Mouse (Mus musculus) CD4-positive naive resting alpha-beta T cell, adult 57 days (primary cell): ENCODE data around the gene Asl. TPM values are rescaled to one million over a fixed set of nuclear protein-coding genes. Genes with fewer than 3 reads are reported as not detected.

Experiments used
- total RNA-seq: library from RNA; stranded (reverse); gene quantifications from one replicate; pipeline ENCODE4 v1.2.4, GENCODE M21; 2023

Asl gene
- 18.3 TPM for total RNA-seq

DNA sequence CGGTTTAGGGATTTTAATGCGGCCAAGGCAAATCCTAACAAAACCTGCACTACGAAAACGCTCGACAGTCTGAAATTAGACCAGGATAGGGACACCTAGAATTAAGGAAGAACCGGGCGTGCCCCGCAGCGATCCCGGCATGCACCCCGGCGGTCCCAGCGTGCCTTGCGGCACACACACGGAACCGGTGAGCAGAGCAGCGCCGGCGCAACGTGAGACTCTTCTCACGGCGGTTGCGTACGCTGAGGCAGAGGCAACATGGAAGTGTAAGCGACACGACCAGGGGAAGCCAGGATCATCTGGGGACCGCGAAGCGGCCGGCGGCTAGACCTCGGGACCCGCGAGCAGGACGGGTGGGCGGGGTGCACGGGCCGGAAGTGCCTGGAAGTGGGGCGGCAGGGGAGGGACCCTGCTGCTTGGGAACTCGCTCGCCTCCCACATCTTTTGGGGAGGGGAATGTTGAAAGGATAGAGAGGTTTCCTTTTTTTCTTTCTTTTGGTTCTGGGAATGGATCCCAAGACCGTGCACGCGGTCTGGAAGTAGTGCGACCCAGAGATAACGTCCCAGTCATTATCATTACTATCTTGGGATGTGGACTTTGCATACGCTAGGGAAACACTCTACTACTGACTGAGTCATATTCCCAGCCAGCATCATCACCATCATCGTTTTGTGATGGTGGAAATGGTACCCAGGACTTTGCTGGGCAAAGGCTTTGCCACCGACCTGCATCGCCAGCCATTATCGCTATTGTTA is at the start of gene Asl, which contains the start of gene Crcp:
TSS of gene Asl (minus strand) at position 106 of the 756 bp plus-strand sequence.
TSS of gene Crcp (plus strand) at position 149 of the 756 bp plus-strand sequence.

DNA sequence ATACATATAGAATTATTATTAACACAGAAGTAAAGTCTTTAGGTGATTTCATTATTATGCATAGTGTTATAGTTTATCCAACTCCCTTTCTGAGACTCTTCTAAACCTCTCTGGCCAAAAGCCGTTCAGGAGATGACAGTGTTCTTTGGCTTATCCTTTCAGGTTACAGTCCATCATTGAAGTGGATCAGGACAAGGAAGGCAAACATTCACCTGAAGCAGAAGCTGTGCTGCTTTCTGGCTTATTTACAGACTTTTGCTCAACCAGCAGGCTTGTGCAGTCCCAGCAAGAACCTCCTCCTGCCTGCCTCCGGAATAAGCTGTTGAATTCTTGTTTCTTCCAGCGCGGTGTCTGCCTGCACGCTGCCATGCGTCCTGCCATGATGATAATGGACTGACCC is 44.0 kb upstream of the Asl start, which contains the start of gene Tpst1:
TSS of gene Tpst1 (plus strand) at position 301 of the 400 bp plus-strand sequence.

DNA sequence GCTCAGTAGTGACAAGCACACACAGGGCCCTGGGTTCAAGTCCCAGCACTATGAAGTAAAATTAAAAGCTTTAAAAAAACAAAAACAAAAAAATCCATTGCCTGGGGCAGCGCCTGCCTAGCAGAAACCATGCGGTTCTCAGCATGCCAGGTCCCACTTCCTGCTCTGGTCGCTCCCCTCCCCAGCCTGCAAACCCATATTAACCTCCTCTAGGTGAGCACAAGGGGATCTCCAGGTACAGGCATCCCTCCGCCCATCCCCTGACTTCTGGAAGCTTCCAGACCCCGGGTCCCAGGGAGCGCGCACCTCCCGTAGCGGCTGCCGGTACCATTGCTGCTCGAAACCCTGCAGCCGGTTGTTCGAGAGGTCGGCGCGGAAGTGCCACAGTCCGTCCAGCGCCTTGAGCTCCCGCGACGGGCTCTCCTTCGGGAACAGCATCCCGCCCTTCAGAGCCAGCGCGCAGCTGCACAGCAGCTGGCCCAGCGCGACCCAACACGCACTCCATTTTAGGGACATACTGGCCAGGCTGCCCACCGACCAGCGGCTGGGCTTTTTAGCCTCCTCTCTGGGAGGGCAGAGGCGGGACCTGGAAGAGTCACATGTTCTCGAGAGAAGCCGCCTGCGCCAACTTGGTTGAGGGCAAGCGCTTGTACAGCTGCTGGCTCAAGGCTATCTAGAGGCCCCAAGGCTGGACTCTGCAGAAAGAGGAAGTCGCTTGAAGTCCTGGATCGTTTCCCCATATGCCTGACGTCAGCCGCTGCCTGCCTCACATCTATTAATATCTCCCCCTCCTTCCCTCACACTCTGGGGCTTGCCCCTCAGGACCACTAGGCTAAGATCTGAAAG is 26.5 kb downstream of the Asl start, which contains the start of gene Gusb:
TSS of gene Gusb (minus strand) at position 749 of the 846 bp plus-strand sequence.

Other genes starting within 250 kb of the Asl start
- 17.0 TPM for gene Psph, start 241.8 kb downstream of the Asl start, total RNA-seq
- 30.1 TPM for gene Sumf2, start 182.3 kb downstream of the Asl start, total RNA-seq
- 159 TPM for gene Chchd2, start 141.8 kb downstream of the Asl start, total RNA-seq
- 0.89 TPM for gene Zbed5, start 133.5 kb downstream of the Asl start, total RNA-seq
- 0.68 TPM for gene Phkg1, start 130.7 kb downstream of the Asl start, total RNA-seq
- 2.3 TPM for gene Nupr1l, start 120.7 kb downstream of the Asl start, total RNA-seq
- gene Vkorc1l1, start 87.3 kb downstream of the Asl start, total RNA-seq: 10.6 TPM
- gene Gusb, start 26.2 kb downstream of the Asl start, total RNA-seq: 25.3 TPM
- 18.3 TPM for gene Crcp, start within 50 bp of the Asl start, total RNA-seq
- 5.3 TPM for gene Tpst1, start 44.1 kb upstream of the Asl start, total RNA-seq
- 4.9 TPM for gene Kctd7, start 115.6 kb upstream of the Asl start, total RNA-seq
- 35.3 TPM for gene Rabgef1, start 142.6 kb upstream of the Asl start, total RNA-seq
- 68.8 TPM for gene Tmem248, start 187.8 kb upstream of the Asl start, total RNA-seq
- gene Sbds, start 226.3 kb upstream of the Asl start, total RNA-seq: 79.5 TPM
- 27.8 TPM for gene Tyw1, start 226.4 kb upstream of the Asl start, total RNA-seq